Mouse (Mus musculus): ENCODE measurements around the gene Ugt1a6a. TPM values are rescaled to one million over a fixed set of nuclear protein-coding genes. Genes with fewer than 3 reads are reported as not detected.
"Not testable (repeated sequence)": the region's sequence is repeated elsewhere in the genome, so short reads cannot be mapped to it uniquely, and the experiment has no call there.

The Ugt1a6a gene
- 7.2 and 7.6 TPM in 2 replicates for total RNA-seq (2015)
- 4.6 and 6.5 TPM in 2 replicates for total RNA-seq (2017)

GRCm38 (mm10) chr1:88134457-88135011, at the start of gene Ugt1a6a:
Gene Ugt1a6a (plus strand): TSS chr1:88134809.
- peak; percentile 97 for ATAC-seq (ENCODE audit: poor library complexity, severe bottlenecking)

- no peak for ATAC-seq (ENCODE audit: poor library complexity, severe bottlenecking)
Observed at GRCm38 (mm10) chr1:88086125-88086524, 48.5 kb upstream of the Ugt1a6a start.

- no peak for ATAC-seq (ENCODE audit: poor library complexity, severe bottlenecking)
Observed at GRCm38 (mm10) chr1:88087513-88087912, 47.1 kb upstream of the Ugt1a6a start, which contains the start of gene Ugt1a8. Gene Ugt1a8 (plus strand): TSS chr1:88087813.

GRCm38 (mm10) chr1:88092341-88092740, 42.3 kb upstream of the Ugt1a6a start:
- peak; percentile 77 for ATAC-seq (ENCODE audit: poor library complexity, severe bottlenecking)

- peak; percentile 53 for ATAC-seq (ENCODE audit: poor library complexity, severe bottlenecking)
Observed at GRCm38 (mm10) chr1:88094270-88094676, 40.3 kb upstream of the Ugt1a6a start.

GRCm38 (mm10) chr1:88094941-88095492, 39.6 kb upstream of the Ugt1a6a start, which contains the start of gene Ugt1a7c:
Gene Ugt1a7c (plus strand): TSS chr1:88095062.
- peak; percentile 74 for ATAC-seq (ENCODE audit: poor library complexity, severe bottlenecking)

GRCm38 (mm10) chr1:88098546-88098945, 36.1 kb upstream of the Ugt1a6a start:
- not testable (repeated sequence) for ATAC-seq (ENCODE audit: poor library complexity, severe bottlenecking)

GRCm38 (mm10) chr1:88099691-88100090, 34.9 kb upstream of the Ugt1a6a start:
- ATAC-seq (ENCODE audit: poor library complexity, severe bottlenecking) = not testable (repeated sequence)

GRCm38 (mm10) chr1:88103019-88103418, 31.6 kb upstream of the Ugt1a6a start, which contains the start of gene Ugt1a6b:
Gene Ugt1a6b (plus strand): TSS chr1:88103252.
- ATAC-seq (ENCODE audit: poor library complexity, severe bottlenecking) = peak; percentile 98

GRCm38 (mm10) chr1:88103697-88104468, 30.7 kb upstream of the Ugt1a6a start:
- ATAC-seq (ENCODE audit: poor library complexity, severe bottlenecking) = not testable (repeated sequence)

GRCm38 (mm10) chr1:88104667-88105430, 29.8 kb upstream of the Ugt1a6a start:
- ATAC-seq (ENCODE audit: poor library complexity, severe bottlenecking) = no peak

- ATAC-seq (ENCODE audit: poor library complexity, severe bottlenecking) = no peak
Observed at GRCm38 (mm10) chr1:88105656-88106055, 29.0 kb upstream of the Ugt1a6a start.

- peak; percentile 57 for ATAC-seq (ENCODE audit: poor library complexity, severe bottlenecking)
Observed at GRCm38 (mm10) chr1:88109027-88109557, 25.5 kb upstream of the Ugt1a6a start.

- ATAC-seq (ENCODE audit: poor library complexity, severe bottlenecking) = not testable (repeated sequence)
Observed at GRCm38 (mm10) chr1:88109604-88110003, 25.0 kb upstream of the Ugt1a6a start.

GRCm38 (mm10) chr1:88112769-88113168, 21.8 kb upstream of the Ugt1a6a start:
- not testable (repeated sequence) for ATAC-seq (ENCODE audit: poor library complexity, severe bottlenecking)

GRCm38 (mm10) chr1:88120550-88120949, 14.1 kb upstream of the Ugt1a6a start:
- ATAC-seq (ENCODE audit: poor library complexity, severe bottlenecking) = peak; percentile 86

- not testable (repeated sequence) for ATAC-seq (ENCODE audit: poor library complexity, severe bottlenecking)
Observed at GRCm38 (mm10) chr1:88121521-88121920, 13.1 kb upstream of the Ugt1a6a start.

GRCm38 (mm10) chr1:88125827-88126360, 8.7 kb upstream of the Ugt1a6a start:
- peak; percentile 78 for ATAC-seq (ENCODE audit: poor library complexity, severe bottlenecking)

- ATAC-seq (ENCODE audit: poor library complexity, severe bottlenecking) = not testable (repeated sequence)
Observed at GRCm38 (mm10) chr1:88129091-88129490, 5.5 kb upstream of the Ugt1a6a start.

- ATAC-seq (ENCODE audit: poor library complexity, severe bottlenecking) = not testable (repeated sequence)
Observed at GRCm38 (mm10) chr1:88130223-88130622, 4.4 kb upstream of the Ugt1a6a start.

All from megakaryocyte, adult 5-6 weeks (primary cell).